Mouse (Mus musculus) forebrain, embryonic 12.5 days (tissue): ENCODE measurements around the gene Mcat. TPM values are rescaled to one million over a fixed set of nuclear protein-coding genes. Genes with fewer than 3 reads are reported as not detected.

ENCODE experiments used
- ATAC-seq: fragments of 200-750 bp; cut with Nextera tagmentation; 2 replicates; pipeline ENCODE4 v1.8.0; 2017; ENCODE audit warnings: moderate TSS enrichment; ENCODE audit not compliant: low FRiP score
- H3K27ac ChIP-seq: fragments of 300-500 bp; sonication (generic); 2 replicates; pipeline ENCODE4 v1.5.1; 2016; ENCODE audit warnings: mild to moderate bottlenecking
- H3K27me3 ChIP-seq: fragments of 300-500 bp; sonication (generic); 2 replicates; pipeline ENCODE4 v1.6.1; 2016; ENCODE audit warnings: mild to moderate bottlenecking
- H3K36me3 ChIP-seq: fragments of 300-500 bp; sonication (generic); replicated peaks from 2 replicates; pipeline ENCODE4 v1.6.1; 2016; ENCODE audit warnings: mild to moderate bottlenecking
- H3K4me1 ChIP-seq: fragments of 300-500 bp; sonication (generic); 2 replicates; pipeline ENCODE4 v1.6.1; 2016
- H3K4me2 ChIP-seq: fragments of 300-500 bp; sonication (generic); 2 replicates; pipeline ENCODE4 v1.6.1; 2016; ENCODE audit warnings: mild to moderate bottlenecking, moderate library complexity
- H3K4me3 ChIP-seq: fragments of 300-500 bp; sonication (generic); replicated peaks from 2 replicates; pipeline ENCODE4 v1.5.1; 2016; ENCODE audit warnings: mild to moderate bottlenecking
- H3K9ac ChIP-seq: fragments of 300-500 bp; sonication (generic); 2 replicates; pipeline ENCODE4 v1.6.1; 2016; ENCODE audit warnings: mild to moderate bottlenecking
- H3K9me3 ChIP-seq: fragments of 300-500 bp; sonication (generic); 2 replicates; pipeline ENCODE4 v1.6.1; 2016
- WGBS: fragments of 180-500 bp; shearing (Covaris S2); methylation state at CpG from one replicate; pipeline ENCODE4 v1.1.7; 2016; 5-methylcytosine and 5-hydroxymethylcytosine counted together
- polyA plus RNA-seq: library from polyadenylated mRNA; unstranded; fragments of >200 nt; fragmentation: Nextera tagmentation; extraction: Ambion mirVana; gene quantifications from 2 replicates; pipeline ENCODE4 v1.2.1, GENCODE M21; 2016

The Mcat gene
- 37.4 and 38.8 TPM in 2 replicates for polyA plus RNA-seq

DNA sequence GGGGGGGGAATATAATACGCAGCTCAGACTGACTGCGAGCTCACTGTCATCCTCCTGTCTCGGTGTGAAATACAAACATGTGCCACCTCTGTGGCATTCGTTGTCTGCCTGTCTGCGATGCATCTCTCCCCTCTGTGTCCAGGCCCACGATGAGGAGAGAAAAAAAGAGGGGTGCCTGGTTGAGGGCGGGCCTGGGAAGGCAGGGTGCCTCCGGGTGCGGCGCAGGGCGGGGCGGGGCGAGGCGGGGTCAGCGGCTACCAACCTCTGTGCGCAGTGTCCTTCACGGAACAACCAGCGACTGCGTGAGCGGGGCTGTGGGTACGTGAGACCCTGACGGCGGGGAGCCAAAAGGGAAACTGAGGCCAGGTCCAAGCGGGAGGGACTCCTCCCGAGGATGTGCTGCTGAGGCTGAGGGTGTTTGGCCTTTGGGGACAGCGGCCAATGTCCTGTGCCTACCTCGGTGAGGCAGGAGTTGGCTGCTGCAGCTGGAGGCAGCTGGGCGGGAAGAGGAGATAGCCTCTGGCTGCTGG is at the start of gene Mcat, which contains the start of gene Tspo:
Gene Mcat, minus strand, starts transcription at position 461 of the 530 bp plus-strand sequence.
Gene Tspo, plus strand, starts transcription at position 266 of the 530 bp plus-strand sequence.
- H3K9ac ChIP-seq, result peak within 1 kb of the TSS; percentile 57
- peak within 1 kb of the TSS; percentile 83 for H3K4me2 ChIP-seq
- H3K27ac ChIP-seq, result peak within 1 kb of the TSS; percentile 37; the same call in 1 of the 2 replicates
- peak within 1 kb of the TSS; percentile 41 for H3K4me3 ChIP-seq
- no peaks in the 10 kb centered on the region for H3K36me3 ChIP-seq
- no peaks in the 10 kb centered on the region for H3K9me3 ChIP-seq
- WGBS, result 1% methylated on average over 28 of the region's 28 CpGs
- peak; percentile 39; the same call in 1 of the 2 replicates for ATAC-seq
- peaks cover 16% of the 10 kb centered on the region; the same call in 1 of the 2 replicates for H3K27me3 ChIP-seq
- peaks cover 22% of the 10 kb centered on the region for H3K4me1 ChIP-seq

DNA sequence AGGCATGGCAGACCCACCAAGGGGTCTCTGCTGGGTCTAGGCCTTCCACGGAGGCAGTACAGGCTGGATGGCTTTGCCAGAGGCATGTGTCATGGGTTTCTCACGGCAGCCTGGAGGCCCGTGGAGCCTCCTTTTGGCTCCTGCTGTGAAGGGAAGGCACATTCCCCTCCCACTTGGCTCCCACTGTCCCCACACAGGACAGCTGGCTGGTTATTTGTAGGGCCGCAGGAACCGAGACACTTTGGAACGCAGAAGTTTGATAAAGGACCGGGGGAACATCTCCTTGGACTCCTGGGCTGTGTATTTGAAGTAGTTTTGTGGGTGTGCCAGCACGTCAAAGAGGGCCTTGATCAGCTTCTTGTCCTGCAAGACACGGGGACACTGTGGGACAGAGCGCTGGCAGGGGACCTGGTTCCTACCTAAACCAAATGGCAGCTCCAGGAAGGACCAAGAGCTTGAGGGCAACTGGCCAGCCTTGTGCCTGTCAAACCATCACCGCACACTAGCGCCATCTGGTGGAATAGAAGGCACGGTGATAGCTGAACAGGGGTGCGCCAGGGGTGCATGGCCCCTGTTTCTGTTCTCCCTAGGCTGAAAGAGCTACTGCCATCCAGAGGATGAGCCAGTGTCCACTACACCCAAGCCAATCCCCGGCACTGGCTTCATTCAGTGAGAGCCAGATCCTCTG is 43.7 kb upstream of the Mcat start:
- 59% methylated on average over 15 of the region's 15 CpGs for WGBS
- Histone ChIP-seq H3K4me2 (no peak overlapping the region), H3K9ac (no peak overlapping the region), H3K9me3 (no peaks in the 10 kb centered on the region), H3K27me3 (no peaks in the 10 kb centered on the region), H3K4me1 (no peaks in the 10 kb centered on the region), H3K4me3 (no peak overlapping the region), H3K27ac (no peak overlapping the region), H3K36me3 (peaks cover 8% of the 10 kb centered on the region)
- ATAC-seq, result no peak

DNA sequence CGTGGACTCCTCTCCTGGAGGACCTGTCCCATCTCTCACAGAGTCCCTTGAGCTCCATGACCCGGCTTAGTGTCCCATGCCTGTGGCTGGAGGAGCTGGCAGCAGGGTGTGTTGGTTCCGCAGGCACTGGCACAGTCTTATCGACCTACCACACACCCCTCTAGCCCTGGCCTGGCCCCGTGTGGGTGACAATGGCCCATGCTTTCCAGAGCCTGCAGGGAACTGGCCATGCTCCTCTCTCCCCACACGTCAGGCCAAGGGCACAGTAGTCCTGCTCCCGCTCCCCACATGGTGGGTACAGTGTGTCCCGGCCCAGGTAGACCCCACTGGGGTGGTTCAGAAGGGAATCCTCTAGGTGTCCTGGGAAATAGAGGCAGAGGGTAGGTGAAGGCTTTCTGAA is 43.1 kb upstream of the Mcat start:
- no peak for ATAC-seq
- Histone ChIP-seq H3K9ac (no peak overlapping the region), H3K36me3 (peaks cover 3% of the 10 kb centered on the region), H3K4me1 (no peaks in the 10 kb centered on the region), H3K27me3 (no peaks in the 10 kb centered on the region), H3K4me2 (no peak overlapping the region), H3K4me3 (no peak overlapping the region), H3K9me3 (no peaks in the 10 kb centered on the region), H3K27ac (no peak overlapping the region)
- WGBS, result 91% methylated on average over 8 of the region's 8 CpGs

DNA sequence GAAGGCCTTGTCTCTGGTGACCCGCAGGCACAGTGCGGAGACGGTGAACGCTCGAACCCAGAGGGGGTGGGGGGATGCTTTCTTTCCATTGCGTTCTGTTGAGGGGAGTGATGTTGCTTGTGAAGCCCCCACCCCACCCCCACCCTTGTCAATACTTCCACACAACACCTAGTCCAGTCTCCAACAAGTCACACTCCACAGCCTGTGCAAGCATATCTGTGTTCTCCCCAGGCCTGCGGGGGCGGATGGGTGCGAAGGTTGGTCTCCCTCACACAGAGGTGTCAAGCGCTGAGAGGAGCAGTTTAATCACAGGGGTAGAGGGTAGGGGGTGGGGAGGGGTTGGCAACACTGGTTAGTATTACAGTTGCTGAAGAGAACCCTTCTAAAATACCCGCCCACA is 42.6 kb upstream of the Mcat start:
- no peaks in the 10 kb centered on the region for H3K4me1 ChIP-seq
- H3K27ac ChIP-seq, result no peak overlapping the region
- no peak overlapping the region for H3K4me3 ChIP-seq
- 97% methylated on average over 11 of the region's 11 CpGs for WGBS
- no peaks in the 10 kb centered on the region for H3K27me3 ChIP-seq
- peaks cover 3% of the 10 kb centered on the region; the same call in 1 of the 2 replicates for H3K36me3 ChIP-seq
- ATAC-seq, result no peak
- no peak overlapping the region for H3K4me2 ChIP-seq
- no peak overlapping the region for H3K9ac ChIP-seq
- H3K9me3 ChIP-seq, result no peaks in the 10 kb centered on the region

DNA sequence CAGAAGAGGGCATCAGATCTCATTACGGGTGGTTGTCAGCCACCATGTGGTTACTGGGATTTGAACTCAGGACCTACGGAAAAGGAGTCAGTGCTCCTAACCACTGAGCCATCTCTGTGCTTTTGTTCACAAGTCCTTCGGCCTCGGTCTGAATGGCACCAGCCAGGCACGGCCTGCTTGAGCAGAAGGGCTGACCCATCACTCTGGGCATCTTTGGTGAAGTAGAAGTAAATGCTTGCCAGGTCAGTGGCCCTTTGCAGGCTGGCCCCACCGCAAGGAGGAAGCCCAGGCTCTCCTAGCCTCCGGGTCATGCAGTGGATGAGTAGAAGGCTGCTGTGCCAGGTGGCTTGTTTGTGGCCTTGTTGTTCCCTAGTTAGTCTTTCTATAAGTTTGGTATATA is 39.8 kb upstream of the Mcat start:
- peaks cover 3% of the 10 kb centered on the region; the same call in 1 of the 2 replicates for H3K36me3 ChIP-seq
- H3K9ac ChIP-seq, result no peak overlapping the region
- no peaks in the 10 kb centered on the region for H3K27me3 ChIP-seq
- WGBS, result 91% methylated on average over 7 of the region's 7 CpGs
- H3K4me3 ChIP-seq, result no peak overlapping the region
- ATAC-seq, result no peak
- no peak overlapping the region for H3K4me2 ChIP-seq
- H3K4me1 ChIP-seq, result no peaks in the 10 kb centered on the region
- H3K27ac ChIP-seq, result no peak overlapping the region
- H3K9me3 ChIP-seq, result no peaks in the 10 kb centered on the region

DNA sequence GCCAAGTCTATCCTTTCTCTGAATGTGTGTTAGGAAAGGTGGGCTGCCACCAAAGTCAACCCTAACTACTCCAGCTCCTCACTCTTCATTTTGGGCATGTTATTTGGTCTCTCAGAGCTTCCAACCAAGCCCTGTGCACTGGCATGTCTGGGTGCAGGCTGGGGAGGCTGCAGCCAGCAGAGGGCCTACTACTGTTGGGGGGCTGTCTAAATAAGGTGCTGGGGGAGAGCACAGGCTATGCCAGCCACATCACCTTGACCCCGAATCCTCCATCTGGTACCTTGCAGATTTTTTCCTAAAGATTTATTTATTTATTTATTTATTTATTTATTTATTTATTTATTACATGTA is 39.4 kb upstream of the Mcat start:
- ATAC-seq, result no peak
- WGBS, result 93% methylated on average over 1 of the region's 1 CpGs
- H3K4me1 ChIP-seq, result no peaks in the 10 kb centered on the region
- H3K9me3 ChIP-seq, result no peaks in the 10 kb centered on the region
- H3K36me3 ChIP-seq, result peaks cover 3% of the 10 kb centered on the region; the same call in 1 of the 2 replicates
- no peak overlapping the region for H3K27ac ChIP-seq
- H3K4me3 ChIP-seq, result no peak overlapping the region
- no peaks in the 10 kb centered on the region for H3K27me3 ChIP-seq
- no peak overlapping the region for H3K4me2 ChIP-seq
- H3K9ac ChIP-seq, result no peak overlapping the region

DNA sequence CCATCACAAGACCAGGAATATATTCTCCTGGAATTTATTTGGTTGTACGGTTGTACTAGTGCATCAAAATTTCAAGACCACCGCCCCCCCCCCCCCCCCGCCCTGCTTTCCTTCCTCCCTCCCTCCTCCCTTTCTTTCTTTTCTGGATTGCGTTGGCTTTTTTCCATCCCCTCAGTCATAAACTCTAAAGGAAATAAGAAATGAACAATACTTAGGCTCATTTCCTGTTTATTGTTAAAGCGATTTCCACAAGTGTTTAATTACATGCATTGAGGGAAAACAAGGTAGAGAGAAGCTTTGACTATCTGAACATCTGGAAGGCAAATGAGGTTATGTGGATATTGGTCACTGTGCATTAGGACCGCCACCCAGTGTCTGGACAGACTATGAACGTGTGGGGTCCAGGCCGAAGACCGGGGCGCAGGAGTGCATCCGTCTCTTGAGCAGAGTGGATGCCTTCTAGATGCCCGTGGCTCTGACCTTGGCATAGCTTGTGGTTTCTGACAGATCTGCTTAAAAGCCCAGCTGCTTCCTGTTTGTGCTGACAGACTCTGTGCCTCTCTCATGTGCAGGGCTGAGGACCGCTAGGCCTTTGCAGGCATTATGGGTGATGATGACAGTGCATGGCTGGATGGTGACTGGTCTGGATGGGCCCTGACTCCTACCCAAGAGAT is 38.9 kb upstream of the Mcat start:
- Histone ChIP-seq H3K9ac (no peak overlapping the region), H3K4me1 (no peaks in the 10 kb centered on the region), H3K36me3 (peaks cover 1% of the 10 kb centered on the region; the same call in 1 of the 2 replicates), H3K4me2 (no peak overlapping the region), H3K27ac (0 out of 2 replicates have a peak overlapping the region, but pooled peaks have one; percentile 2), H3K9me3 (no peaks in the 10 kb centered on the region), H3K4me3 (no peak overlapping the region), H3K27me3 (no peaks in the 10 kb centered on the region)
- 83% methylated on average over 13 of the region's 13 CpGs for WGBS
- no peak for ATAC-seq

DNA sequence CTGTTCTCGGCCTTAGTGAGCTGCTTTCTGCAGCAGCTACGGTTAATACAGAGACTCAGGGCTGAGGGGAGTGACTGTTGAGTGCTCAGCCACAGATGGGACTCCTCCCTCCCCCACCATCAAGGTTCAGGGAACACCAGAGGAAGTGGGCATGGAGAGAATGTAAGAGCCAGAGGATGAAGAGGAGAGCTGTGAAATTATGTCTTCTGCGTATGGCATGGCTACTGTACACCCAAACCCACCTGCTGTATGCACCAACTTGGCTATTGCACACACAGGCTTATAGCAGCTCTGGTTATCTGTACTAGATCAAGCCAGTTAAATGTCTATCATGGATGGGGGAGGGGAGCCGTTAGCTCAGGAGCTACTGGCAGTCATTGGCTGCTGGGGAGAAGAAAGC is 37.6 kb upstream of the Mcat start:
- ATAC-seq, result no peak
- 78% methylated on average over 4 of the region's 4 CpGs for WGBS
- Histone ChIP-seq H3K27me3 (no peaks in the 10 kb centered on the region), H3K4me2 (no peak overlapping the region), H3K36me3 (no peaks in the 10 kb centered on the region; the same call in 1 of the 2 replicates), H3K9me3 (no peaks in the 10 kb centered on the region), H3K4me1 (no peaks in the 10 kb centered on the region), H3K27ac (no peak overlapping the region), H3K9ac (no peak overlapping the region), H3K4me3 (no peak overlapping the region)

DNA sequence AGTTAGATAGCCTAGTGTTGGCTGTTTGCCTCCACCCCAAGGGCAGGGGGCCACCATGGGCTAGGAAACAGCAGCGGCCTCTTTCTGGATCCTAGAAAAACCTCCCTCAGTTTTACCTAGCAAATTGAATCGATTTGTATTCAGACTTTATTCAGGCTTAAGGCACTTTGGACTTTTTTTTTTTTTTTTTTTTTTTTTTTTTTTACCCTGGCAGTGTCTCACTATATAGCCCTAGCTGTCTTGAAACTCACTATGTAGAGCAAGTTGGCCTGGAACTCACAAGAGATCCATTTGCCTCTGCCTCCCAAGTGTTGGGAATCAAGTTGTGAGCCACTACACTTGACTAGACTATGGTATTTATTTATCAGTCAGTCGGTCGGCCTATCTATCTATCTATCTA is 33.2 kb upstream of the Mcat start:
- no peak overlapping the region for H3K9ac ChIP-seq
- WGBS, result 88% methylated on average over 4 of the region's 4 CpGs

DNA sequence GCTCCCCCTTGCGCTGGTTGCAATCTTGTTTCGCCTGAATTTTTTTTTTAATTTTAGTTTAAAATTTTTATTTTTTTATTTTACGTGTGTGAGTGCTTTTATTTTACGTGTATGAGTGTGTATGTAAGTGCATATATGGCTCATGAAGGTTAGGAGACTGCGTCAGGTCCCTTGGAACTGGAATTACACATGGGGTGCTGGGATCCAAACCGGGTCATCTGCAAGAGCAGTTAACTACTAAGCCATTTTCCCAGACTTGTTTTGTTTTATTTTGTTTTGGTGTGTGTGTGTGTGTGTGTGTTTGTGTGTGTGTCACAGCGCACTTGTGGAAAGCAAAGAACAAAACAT is 31.8 kb upstream of the Mcat start:
- peak overlapping the region; percentile 93 for H3K4me2 ChIP-seq
- peaks cover 22% of the 10 kb centered on the region for H3K4me1 ChIP-seq
- ATAC-seq, result peak; percentile 61
- H3K27me3 ChIP-seq, result no peaks in the 10 kb centered on the region
- peaks cover 6% of the 10 kb centered on the region for H3K36me3 ChIP-seq
- WGBS, result 41% methylated on average over 7 of the region's 7 CpGs
- H3K9ac ChIP-seq, result peak overlapping the region; percentile 5; the same call in 1 of the 2 replicates
- H3K27ac ChIP-seq, result no peak overlapping the region
- no peaks in the 10 kb centered on the region for H3K9me3 ChIP-seq
- peak overlapping the region; percentile 72 for H3K4me3 ChIP-seq

More for the DNA sequence above, 33.2 kb upstream of the Mcat start:
- Histone ChIP-seq H3K27ac (no peak overlapping the region), H3K4me3 (no peak overlapping the region), H3K4me1 (peaks cover 22% of the 10 kb centered on the region), H3K27me3 (no peaks in the 10 kb centered on the region), H3K36me3 (peaks cover 3% of the 10 kb centered on the region; the same call in 1 of the 2 replicates), H3K9me3 (no peaks in the 10 kb centered on the region), H3K4me2 (no peak overlapping the region)
- ATAC-seq, result no peak

DNA sequence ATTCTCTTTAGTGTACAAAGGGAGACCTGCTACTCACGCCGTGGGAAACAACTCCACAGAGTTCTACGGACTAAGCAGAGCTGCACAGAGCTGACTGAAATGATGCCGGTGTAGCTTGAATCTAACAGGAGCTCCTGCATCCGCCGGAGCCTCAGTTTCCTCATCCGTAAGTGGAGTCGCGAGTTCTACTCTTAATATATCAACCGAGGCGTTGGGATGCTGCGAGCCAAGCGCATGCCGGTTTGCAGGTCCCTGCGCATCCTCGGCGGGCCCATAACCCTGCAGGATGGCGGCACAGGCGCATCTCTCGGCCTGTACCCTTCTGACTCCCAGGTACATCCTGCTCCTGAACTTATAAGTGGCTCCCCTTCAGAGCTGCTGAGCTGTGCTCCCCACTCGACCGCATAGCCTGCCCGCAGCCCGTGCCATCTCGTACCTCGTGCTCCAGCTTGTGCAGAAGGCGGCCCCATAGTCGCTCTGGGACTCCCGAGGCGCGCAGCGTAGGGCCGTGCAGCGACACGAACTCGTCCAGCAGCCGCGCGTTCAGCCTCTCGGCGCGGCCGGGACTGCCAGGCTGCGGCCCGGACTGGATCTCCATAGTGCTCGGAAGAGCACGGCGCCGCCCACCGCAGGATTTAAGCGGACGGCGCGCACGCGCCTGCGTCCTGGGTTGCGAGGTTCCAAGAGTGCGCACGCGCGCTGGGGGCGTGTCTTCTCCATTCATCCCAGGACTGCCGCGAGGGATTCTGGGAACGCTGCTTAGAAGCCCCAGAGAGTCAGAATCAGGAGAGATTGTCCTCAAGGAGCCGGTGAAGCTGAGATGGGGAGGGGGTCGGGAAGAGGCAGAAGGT is 31.2 kb upstream of the Mcat start, which contains the start of gene Ttll12:
Gene Ttll12, minus strand, starts transcription at position 645 of the 851 bp plus-strand sequence.
- WGBS, result under 1% methylated on average over 68 of the region's 68 CpGs
- peaks cover 22% of the 10 kb centered on the region for H3K4me1 ChIP-seq
- ATAC-seq, result peak; percentile 96
- no peaks in the 10 kb centered on the region for H3K9me3 ChIP-seq
- peak within 1 kb of the TSS; percentile 66 for H3K27ac ChIP-seq
- H3K4me3 ChIP-seq, result peak within 1 kb of the TSS; percentile 72
- peak within 1 kb of the TSS; percentile 93 for H3K4me2 ChIP-seq
- peaks cover 6% of the 10 kb centered on the region for H3K36me3 ChIP-seq
- peak within 1 kb of the TSS; percentile 77 for H3K9ac ChIP-seq
- no peaks in the 10 kb centered on the region for H3K27me3 ChIP-seq
